Comparison of ENCODE assay signal across 9 mouse cellular contexts in genomic region chr12:55598887-55599561, GRCm38 (mm10). TPM values are rescaled to one million over a fixed set of nuclear protein-coding genes. Genes with fewer than 3 reads are reported as not detected.
DNase-seq lines count a peak whose midpoint lies in the region; ATAC-seq lines count a peak whose summit lies in the region.
"Had no signal": no experiment of that assay in that cellular context is flagged by ENCODE, and none has a peak within 500 bp of the region (broad histone marks: within the 10 kb centered on the region; RNA-seq: fewer than 3 reads in every experiment).

Insm2 (plus strand) TSS chr12:55599427.

- H3K9ac ChIP-seq in lung, embryonic 16.5 days (ENCODE audit: low read length) = no peak within 1 kb of the TSS
- H3K9ac ChIP-seq in hindbrain, embryonic 16.5 days (ENCODE audit: low read depth, low read length) = peak within 1 kb of the TSS; percentile 53
- peak within 1 kb of the TSS; percentile 39 for H3K9ac ChIP-seq in midbrain, embryonic 15.5 days

- H3K27me3 ChIP-seq in lung, embryonic 16.5 days (ENCODE audit: control insufficient read depth, insufficient read depth, low read depth, low read length) = peaks cover 41% of the 10 kb centered on the region
- H3K27me3 ChIP-seq in embryonic facial prominence, embryonic 10.5 days (replicated peaks; ENCODE audit: low read depth, poor library complexity, severe bottlenecking) = peaks cover 88% of the 10 kb centered on the region
- H3K27me3 ChIP-seq in hindbrain, embryonic 16.5 days (replicated peaks; ENCODE audit: control insufficient read depth, insufficient read depth, low read length) = peaks cover 41% of the 10 kb centered on the region
- peaks cover 53% of the 10 kb centered on the region for H3K27me3 ChIP-seq in midbrain, embryonic 15.5 days (replicated peaks)

- H3K27ac ChIP-seq in lung, embryonic 16.5 days (ENCODE audit: low read length) = no peak within 1 kb of the TSS
- no peak within 1 kb of the TSS for H3K27ac ChIP-seq in embryonic facial prominence, embryonic 10.5 days (replicated peaks)
- H3K27ac ChIP-seq in hindbrain, embryonic 16.5 days (ENCODE audit: low read depth, low read length) = no peak within 1 kb of the TSS
- no peak within 1 kb of the TSS for H3K27ac ChIP-seq in midbrain, embryonic 15.5 days

- ATAC-seq in lung, embryonic 16.5 days (ENCODE audit: low read depth) = peak; percentile 69
- ATAC-seq in hindbrain, embryonic 16.5 days = peak; percentile 67
- ATAC-seq in midbrain, embryonic 15.5 days (replicated peaks) = peak; percentile 84
- ATAC-seq in monocyte, adult 5-6 weeks (replicated peaks; ENCODE audit: insufficient number of reproducible peaks, low FRiP score, low TSS enrichment, poor library complexity, severe bottlenecking) = no peak

- H3K4me3 ChIP-seq in lung, embryonic 16.5 days (ENCODE audit: low read length) = peak within 1 kb of the TSS; percentile 48
- H3K4me3 ChIP-seq in embryonic facial prominence, embryonic 10.5 days = peak within 1 kb of the TSS; percentile 62
- H3K4me3 ChIP-seq in hindbrain, embryonic 16.5 days (ENCODE audit: low read length) = peak within 1 kb of the TSS; percentile 50
- H3K4me3 ChIP-seq in midbrain, embryonic 15.5 days = peak within 1 kb of the TSS; percentile 46

- H3K4me2 ChIP-seq in lung, embryonic 16.5 days (ENCODE audit: low read depth, low read length) = peak within 1 kb of the TSS; percentile 71
- peak within 1 kb of the TSS; percentile 71 for H3K4me2 ChIP-seq in hindbrain, embryonic 16.5 days (ENCODE audit: low read length)
- peak within 1 kb of the TSS; percentile 96 for H3K4me2 ChIP-seq in midbrain, embryonic 15.5 days

- peak; percentile 10 for DNase-seq in cerebellum, adult 9-11 months
- DNase-seq in cerebellum, adult 8-10 months = no peak
- DNase-seq in lung, adult 18-20 months = no peak
- DNase-seq in embryonic facial prominence, embryonic 10.5 days (ENCODE audit: low spot score) = peak; percentile 60

- H3K4me1 ChIP-seq in lung, embryonic 16.5 days (replicated peaks; ENCODE audit: control insufficient read depth, insufficient read depth, low read length) = peaks cover 17% of the 10 kb centered on the region
- H3K4me1 ChIP-seq in embryonic facial prominence, embryonic 10.5 days = peaks cover 25% of the 10 kb centered on the region
- peaks cover 23% of the 10 kb centered on the region for H3K4me1 ChIP-seq in hindbrain, embryonic 16.5 days (ENCODE audit: control insufficient read depth, insufficient read depth, low read depth, low read length)
- H3K4me1 ChIP-seq in midbrain, embryonic 15.5 days = peaks cover 27% of the 10 kb centered on the region

- no peaks in the 10 kb centered on the region for H3K36me3 ChIP-seq in lung, embryonic 16.5 days (ENCODE audit: control insufficient read depth, insufficient read depth, low read length)
- no peaks in the 10 kb centered on the region for H3K36me3 ChIP-seq in embryonic facial prominence, embryonic 10.5 days (replicated peaks)
- H3K36me3 ChIP-seq in hindbrain, embryonic 16.5 days (ENCODE audit: control insufficient read depth, insufficient read depth, low read length) = no peaks in the 10 kb centered on the region
- no peaks in the 10 kb centered on the region for H3K36me3 ChIP-seq in midbrain, embryonic 15.5 days (replicated peaks)

- H3K9me3 ChIP-seq in lung, embryonic 16.5 days (ENCODE audit: control insufficient read depth, low read length) = no peaks in the 10 kb centered on the region
- H3K9me3 ChIP-seq in embryonic facial prominence, embryonic 10.5 days = no peaks in the 10 kb centered on the region
- H3K9me3 ChIP-seq in hindbrain, embryonic 16.5 days (ENCODE audit: control insufficient read depth, low read length) = no peaks in the 10 kb centered on the region
- H3K9me3 ChIP-seq in midbrain, embryonic 15.5 days = no peaks in the 10 kb centered on the region

- under 1% methylated on average over 72 of the region's 77 CpGs for WGBS in lung, embryonic 16.5 days
- WGBS in embryonic facial prominence, embryonic 10.5 days = under 1% methylated on average over 77 of the region's 77 CpGs
- under 1% methylated on average over 58 of the region's 77 CpGs for WGBS in hindbrain, embryonic 16.5 days
- under 1% methylated on average over 65 of the region's 77 CpGs for WGBS in midbrain, embryonic 15.5 days

RNA-seq across cellular contexts. Expression of gene Insm2, which starts in this region (rescaled TPM):
- polyA plus RNA-seq in lung, embryonic 16.5 days (2015; fragmentation: Nextera tagmentation; extraction: Ambion mirVana) = 0.13 and 0.20 TPM in 2 replicates
- polyA plus RNA-seq in embryonic facial prominence, embryonic 10.5 days (2016; fragmentation: Nextera tagmentation; extraction: Ambion mirVana) = 0.14 and 0.25 TPM in 2 replicates
- polyA plus RNA-seq in hindbrain, embryonic 16.5 days (2015; fragmentation: Nextera tagmentation; extraction: Ambion mirVana) = 1.4 and 1.9 TPM in 2 replicates
- polyA plus RNA-seq in midbrain, embryonic 15.5 days (2015; fragmentation: Nextera tagmentation; extraction: Ambion mirVana) = 1.1 and 1.2 TPM in 2 replicates
- total RNA-seq in monocyte, adult 5-6 weeks (2017) = not detected in 3 replicates
- polyA plus RNA-seq: spleen, adult 2 months had no signal

Comparison
In these comparisons a context has a peak if more than half of its experiments do, and no peak if none do; other contexts are left out.
1. Peak in ATAC-seq, H3K4me3 ChIP-seq and H3K4me2 ChIP-seq in lung, embryonic 16.5 days; RNA of the gene not detected or under 1 TPM.
2. Peak in DNase-seq and H3K4me3 ChIP-seq in embryonic facial prominence, embryonic 10.5 days; RNA of the gene not detected or under 1 TPM.